Mouse (Mus musculus) gastrocnemius, postnatal 4 days (tissue): ENCODE data around the gene Atp8b5. TPM values are rescaled to one million over a fixed set of nuclear protein-coding genes. Genes with fewer than 3 reads are reported as not detected.

ENCODE experiments used
- DNase-seq, 2 experiments: peaks; one replicate each; pipeline ENCODE4 v3.0.0; 2021 to 2022; ENCODE audit warnings: low spot score in 2 of 2, mixed read lengths in 2 of 2
- total RNA-seq, 2 experiments: library from RNA; stranded (reverse); gene quantifications; 2 replicates each; pipeline ENCODE4 v1.2.3; 2021

Atp8b5 gene
- total RNA-seq, 2 experiments from 2014 or later: 0.34 to 0.39 TPM

DNA sequence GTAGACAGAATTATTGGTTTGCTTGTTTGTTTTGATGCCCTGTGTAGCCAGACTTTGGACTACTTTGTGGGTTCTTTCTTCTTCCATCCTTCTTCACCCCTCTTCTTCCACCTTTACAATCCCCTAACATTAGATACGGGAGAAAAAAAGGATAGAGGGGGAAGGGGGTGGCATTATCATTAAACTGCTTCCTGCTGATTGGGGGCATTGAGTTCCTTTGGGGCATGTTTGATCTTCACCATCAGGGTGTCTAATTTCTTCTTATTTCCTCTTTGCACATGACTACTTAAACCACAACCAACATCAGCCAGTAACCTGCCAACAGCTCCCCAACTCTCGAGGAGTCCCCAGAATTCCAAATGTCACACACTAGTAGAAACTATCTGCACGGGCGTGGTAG, 54.6 kb downstream of the Atp8b5 start:
- no peak for DNase-seq

DNA sequence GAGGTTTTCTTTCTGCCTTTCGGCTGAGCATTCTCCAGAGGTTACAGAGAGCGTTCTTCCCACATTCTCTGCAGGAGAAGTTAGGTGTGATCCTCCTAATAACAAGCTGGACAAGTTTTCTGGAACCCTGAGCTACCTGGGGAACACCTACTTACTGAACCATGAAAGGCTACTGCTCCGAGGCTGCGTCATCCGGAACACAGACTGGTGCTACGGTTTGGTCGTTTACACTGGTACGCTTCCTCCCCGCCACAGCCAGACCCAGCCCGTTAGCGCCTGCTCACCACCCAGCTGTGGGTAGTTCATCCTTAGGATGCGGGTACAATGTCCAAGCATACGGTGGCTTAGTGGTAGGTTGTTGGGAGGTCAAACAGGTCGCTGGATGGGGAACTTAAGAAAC, 55.4 kb downstream of the Atp8b5 start:
- no peak for DNase-seq

DNA sequence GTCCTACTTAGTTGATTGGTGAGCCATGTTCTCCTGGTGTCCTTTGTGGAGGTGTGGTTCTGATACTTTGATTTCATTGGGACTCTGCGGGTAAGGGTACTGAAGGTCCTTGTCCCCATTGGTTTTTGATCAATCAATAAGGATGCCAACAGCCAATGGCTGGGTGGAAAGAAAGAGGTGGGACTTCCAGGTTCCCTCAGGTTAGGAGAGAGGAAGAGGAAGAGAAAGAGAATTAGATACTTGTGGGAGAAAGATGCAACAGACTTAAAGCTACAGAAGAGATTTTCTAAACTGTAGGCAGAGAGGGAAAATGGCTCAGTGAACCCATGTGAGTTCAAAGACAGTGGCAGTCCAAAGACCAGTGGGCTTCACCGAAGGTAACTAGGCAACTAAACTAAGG, 60.2 kb downstream of the Atp8b5 start:
- no peak for DNase-seq

DNA sequence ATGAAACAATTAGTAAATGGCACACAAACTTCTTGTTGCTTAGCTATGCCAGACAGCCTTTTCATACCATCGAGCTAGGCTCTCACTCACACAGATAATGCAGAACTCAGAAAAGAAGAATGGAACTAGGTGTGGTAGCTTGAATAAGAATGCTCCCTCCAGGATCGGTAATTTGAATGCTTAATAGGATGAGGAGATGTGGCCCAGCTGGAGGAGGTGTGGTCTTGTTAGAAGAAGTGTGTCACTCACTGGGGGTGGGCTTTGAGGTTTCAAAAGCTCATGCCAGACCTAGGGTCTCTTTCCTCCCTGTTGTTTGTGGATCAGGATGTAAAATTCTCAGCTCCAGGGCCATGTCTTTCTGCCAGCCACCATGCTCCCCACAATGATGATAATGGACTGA, 67.8 kb downstream of the Atp8b5 start:
- DNase-seq: no peak

DNA sequence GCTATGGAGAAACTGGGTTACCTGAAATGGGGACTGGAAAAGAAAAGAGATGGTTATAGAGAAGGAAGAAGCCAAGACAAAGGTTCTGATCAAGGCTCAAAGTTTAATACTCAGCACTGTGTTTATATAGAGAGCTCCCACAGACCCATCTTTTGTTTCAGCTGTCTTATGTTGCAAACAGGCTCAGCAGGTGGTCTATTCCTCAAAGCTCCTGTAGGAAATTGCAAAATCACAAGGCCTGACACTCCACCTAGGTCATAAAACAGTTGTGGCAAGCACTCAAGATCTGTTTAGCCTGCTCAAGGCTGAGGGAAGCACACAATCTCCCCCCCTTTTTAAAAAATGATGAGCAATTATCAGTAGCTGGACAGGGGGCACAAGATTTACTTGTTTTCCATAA, 69.2 kb downstream of the Atp8b5 start:
- DNase-seq: no peak

DNA sequence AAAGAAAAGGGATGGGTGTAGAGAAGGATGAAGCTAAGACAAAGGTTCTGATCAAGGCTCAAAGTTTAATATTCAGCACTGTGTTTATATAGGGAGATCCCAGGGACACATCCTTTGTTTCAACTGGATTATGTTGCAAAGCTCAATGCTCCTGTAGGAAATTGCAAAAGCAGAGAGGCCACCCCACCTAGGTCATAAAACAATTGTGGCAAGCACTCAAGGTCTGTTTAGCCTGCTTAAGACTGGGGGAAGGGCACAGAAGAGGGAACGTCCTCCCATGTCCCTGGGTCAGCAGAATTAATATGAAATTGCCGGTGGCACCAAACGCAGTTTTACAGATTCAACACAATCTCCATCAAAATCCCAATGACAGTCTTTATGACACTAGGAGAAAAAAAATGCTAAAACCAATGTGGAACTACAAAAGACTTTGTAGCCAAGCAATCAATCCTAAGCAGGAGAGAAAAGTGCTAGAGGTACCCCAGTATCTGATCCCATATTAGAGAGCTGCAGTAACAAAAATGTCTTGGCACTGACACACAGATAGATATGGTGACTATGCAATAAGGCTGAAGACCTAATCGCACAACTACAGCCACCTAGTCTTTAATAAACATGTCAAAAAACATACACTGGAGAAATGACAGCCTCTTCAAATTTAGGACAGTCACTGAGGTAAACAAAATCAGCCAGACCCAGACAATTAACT, 73.3 kb downstream of the Atp8b5 start:
- no peak for DNase-seq

DNA sequence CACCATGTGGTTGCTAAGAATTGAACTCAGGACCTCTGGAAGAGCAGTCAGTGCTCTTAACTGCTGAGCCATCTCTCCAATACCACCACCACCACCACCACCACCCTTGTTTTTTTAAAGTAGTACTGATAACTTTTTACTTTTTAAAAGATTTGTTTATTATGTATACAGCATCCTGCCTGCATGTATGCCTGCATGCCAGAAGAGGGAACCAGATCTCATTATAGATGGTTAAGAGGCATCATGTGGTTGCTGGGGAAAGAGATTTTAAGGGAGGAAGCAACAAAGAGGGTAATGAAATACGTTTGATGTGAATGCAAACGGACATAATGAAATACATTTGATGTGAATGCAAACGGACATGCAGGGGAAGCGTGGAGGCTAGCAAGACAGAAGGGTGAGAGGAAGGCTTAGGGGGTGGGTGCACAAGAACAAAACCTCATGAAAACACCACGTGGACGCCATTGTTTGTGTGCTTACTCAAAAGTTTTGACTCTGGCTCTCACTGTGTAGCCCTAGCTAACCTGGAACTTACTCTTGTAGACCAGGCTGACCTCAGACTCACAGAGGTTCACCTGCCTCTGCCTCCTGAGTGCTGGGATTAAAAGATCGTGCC, 74.4 kb downstream of the Atp8b5 start:
- no peak for DNase-seq

DNA sequence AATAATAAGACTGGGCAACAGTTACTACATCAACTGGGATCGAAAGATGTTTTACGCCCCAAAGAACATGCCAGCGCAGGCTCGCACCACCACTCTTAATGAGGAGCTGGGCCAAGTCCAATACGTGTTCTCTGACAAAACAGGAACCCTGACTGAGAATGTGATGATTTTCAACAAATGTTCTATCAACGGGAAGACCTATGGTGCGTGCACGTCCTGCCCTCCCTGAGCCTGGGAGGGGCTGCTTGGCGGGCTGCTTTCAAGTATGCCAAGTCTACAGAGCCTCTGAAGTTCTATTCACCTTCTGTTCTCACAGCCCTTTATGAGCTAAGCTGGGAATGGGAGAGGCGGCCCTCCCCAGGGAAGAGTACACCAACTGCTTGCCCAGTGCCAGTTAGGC, 75.5 kb downstream of the Atp8b5 start:
- DNase-seq: no peak

DNA sequence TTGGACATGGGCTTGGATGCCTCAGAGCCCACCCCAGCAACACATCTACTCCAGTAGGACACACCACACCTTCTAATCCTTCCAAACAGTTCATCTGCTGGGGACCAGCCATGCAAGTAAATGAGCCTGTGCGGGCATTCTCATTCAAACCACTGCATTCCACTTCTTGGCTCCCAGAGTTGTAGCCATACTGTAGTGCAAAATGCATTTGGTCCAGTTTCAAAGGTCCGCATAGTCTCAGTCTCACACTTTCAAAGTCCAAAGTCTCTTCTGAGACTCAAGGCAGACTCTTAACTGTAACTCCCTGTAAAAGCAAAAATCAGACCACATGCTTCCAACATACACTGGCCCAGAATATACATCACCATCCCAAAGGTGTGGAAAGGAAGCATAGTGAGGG, 78.0 kb downstream of the Atp8b5 start:
- no peak for DNase-seq

DNA sequence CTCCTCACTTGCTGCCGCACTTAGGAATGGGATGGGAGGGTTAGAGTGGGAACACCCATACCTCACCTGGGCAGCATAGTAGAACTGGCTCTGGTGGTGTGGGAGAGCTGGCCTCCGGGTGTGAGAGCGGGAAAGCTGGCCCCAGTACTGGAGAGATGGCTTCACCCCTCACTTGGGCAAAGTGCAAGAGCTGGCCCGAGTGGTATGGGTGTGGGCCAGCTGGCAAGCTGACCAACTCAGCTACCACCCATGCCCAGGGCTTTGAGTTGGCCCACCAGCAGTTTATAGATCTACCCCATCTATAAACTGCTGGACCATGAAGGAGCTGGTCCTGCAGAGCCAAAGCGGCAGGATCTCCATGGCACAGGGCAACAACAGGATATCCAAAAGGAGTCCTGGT, 82.2 kb downstream of the Atp8b5 start:
- no peak for DNase-seq

DNA sequence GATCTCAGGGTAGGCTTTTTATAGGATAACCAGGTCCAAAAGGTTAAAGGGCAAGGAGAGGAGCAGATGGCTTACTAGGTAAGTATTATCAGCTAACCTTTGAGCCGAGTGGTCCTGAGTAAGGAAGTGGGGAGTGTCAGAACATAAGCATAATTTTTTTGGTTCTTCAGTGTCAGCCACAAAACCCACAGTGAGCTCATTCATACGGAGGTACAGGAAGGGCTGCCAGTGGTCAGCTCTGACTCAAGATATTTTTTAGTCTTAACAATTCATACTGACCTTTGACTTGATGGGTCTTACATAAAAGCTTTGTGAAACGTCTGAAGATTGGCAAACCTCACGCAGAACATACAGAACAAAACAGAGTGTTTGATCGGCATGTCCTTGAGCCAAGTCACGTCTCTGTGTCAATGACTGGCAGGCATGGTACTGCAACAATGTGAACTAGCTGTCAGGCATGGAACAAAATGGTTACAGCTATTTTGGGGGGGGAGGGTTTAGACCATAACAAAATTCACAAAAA, 83.1 kb downstream of the Atp8b5 start:
- DNase-seq: no peak

DNA sequence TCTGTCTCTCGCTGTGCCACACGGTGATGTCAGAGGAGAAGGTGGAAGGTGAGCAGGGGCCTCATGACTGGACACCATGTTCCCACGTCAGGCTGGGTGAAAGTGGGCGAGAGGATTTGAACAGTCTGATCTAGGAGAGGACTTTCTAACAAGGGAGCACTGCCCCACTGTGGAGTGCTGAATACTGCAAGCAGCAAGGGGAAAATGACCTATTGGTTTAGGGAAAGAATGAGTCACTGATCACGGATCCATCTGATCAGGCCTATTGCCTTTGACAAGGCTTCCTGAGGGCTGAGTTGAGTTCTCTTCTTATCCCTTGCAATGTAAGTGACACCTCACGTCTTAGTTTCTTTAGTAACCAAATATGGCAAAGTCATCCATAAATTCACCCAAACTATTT, 86.7 kb downstream of the Atp8b5 start:
- DNase-seq: no peak

DNA sequence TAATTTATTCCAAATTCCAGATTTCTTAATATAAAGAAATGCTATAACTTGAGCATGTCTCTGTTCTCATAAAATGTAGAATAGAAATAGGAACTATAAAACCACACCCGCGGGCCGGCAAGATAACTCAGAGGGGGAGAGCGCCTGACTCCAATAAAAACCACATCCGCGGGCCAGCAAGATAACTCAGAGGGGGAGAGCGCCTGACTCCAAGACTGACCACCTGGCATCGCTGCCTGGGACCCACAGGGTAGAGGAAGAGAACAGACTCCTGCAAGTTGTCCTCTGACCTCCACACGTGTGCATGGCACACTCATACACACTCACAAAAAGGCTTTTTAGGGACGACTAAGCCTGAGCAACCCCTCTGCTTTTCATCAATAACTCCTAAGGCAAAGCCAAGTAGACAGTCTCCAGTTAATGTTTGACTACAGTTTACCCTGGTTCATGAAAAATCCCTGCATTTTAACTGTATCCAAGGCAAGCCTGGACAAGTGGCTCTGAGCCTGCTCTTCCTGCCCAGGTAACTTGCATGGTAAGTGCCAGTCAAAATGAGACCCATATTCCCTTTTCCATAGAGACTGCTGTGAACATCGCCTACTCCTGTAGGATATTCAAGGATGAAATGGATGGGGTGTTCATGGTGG, 98.1 kb downstream of the Atp8b5 start:
- no peak for DNase-seq

DNA sequence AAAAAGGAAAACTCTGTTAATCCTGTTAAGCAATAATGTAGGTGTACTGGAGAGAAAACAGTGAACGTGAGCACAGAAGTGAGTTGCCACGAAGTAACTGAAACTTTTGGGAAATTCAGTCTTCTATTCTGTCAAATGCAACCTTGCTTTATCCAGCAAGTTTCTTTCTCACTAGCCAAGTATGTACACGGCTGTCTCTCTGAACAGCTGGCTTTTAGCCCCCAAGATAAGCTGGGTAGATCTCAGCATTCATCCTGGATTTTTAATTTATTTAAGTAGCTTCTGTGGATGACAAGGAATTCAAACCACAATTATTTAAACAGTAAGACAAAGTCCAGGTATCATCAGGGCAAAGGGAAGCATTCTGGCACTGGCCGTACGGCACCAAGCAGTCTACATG, 100.3 kb downstream of the Atp8b5 start:
- DNase-seq: no peak

DNA sequence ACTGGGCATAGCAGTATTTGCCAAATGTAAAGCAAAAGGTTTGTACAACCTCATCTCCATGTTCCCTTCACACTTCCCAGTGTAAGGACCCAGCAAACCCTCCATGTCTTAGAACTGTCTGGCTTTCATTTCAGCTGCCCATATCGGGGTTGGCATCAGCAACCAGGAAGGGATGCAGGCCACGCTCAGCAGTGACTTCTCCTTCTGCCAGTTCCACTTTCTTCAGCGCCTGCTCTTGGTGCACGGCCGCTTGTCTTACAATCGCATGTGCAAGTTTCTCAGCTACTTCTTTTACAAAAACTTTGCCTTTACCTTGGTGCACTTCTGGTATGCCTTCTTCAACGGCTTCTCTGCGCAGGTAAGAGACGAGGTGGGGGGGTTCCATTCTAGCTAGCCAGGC, 100.8 kb downstream of the Atp8b5 start:
- no peak for DNase-seq

DNA sequence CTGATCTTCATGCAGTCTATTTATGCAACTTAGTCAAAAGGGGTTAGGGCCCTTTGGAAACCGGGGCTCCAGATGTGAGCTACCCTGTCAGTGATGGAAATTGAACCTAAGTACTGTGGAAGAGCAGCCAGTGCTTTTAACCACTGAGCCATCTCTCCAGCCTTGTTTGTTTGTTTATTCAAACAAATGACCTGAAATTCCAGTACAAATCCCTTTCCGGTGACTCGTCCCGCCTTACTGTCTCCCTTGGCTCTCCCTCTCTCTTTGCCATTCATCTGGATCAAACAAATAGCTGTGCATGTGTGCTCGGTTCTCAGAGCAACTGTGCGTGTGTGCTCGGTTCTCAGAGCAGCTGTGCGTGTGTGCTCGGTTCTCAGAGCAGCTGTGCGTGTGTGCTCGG, 104.4 kb downstream of the Atp8b5 start:
- DNase-seq: no peak

DNA sequence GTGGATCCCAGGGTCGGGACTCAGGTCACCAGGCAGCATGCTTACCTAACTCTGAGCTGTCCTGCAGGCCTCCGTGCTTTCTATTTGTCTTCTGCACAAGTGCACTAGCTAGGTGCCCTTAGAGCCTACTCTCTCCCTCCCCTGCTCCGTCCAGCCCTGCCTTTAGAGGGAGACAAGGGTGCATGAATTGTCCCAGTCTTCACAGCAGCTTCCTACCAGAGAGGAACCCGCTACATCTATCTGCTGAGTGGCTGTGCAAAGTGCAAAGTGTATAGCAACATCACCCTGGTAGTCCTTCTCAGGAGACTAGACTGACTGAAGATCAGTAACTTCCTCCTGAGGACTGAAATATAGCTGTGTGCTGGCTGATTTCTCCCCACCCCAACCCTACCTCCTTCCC, 105.2 kb downstream of the Atp8b5 start:
- DNase-seq: no peak

DNA sequence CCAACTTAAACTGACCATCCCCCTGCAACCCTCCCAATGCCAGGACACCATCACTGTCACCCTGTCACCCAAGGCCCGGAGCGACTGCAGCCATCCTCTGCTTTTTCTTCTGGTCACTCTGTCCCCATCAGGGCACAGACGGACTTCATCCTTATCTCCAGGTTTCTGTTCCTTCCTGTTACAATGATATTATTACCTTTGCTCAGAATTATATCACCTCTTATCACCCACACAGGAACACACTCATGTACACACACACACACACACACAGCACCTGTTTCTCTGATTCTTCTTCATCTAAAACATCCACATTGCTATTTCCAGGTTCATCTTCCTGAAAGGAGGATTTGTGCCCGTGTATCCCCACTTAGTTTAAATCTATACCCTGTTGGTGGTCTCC, 107.3 kb downstream of the Atp8b5 start:
- no peak for DNase-seq

DNA sequence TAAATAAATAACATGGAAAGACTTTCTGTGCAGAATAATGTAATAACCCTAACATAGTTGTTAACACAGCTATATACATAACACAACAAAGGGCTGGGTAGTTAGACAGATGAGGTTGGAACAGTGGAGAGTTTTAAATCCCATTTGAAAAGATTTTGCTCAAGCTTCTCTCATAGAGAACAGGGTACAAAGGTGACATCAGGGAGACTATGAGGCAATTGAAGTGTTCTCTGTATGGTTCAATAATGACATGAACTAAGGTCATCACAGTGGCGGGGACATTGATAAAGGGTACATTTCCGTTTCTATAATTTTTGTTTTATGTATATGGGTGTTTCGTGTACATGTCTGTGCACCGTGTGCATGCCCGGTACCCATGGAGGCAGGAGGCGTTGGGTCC, 112.6 kb downstream of the Atp8b5 start:
- no peak for DNase-seq

DNA sequence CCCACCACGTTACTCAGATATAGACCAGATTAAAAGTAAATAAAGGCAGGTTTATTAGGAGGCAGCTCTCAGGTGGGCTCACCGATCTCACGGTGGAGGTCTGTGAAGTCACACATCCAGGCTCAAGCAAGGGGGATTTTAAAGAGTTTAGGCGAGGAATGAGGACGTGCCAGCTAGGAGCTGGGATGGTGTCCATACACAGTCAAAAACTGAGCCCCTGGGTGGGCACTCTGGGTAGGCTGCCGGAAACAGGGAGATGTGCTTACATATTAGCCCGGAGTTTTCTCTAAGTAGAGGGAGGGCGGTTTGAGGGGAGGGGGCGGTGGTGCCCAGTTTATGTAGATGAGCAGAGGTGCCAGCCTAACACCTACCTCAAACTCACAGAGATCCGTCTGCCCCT, 114.0 kb downstream of the Atp8b5 start:
- DNase-seq: no peak

DNA sequence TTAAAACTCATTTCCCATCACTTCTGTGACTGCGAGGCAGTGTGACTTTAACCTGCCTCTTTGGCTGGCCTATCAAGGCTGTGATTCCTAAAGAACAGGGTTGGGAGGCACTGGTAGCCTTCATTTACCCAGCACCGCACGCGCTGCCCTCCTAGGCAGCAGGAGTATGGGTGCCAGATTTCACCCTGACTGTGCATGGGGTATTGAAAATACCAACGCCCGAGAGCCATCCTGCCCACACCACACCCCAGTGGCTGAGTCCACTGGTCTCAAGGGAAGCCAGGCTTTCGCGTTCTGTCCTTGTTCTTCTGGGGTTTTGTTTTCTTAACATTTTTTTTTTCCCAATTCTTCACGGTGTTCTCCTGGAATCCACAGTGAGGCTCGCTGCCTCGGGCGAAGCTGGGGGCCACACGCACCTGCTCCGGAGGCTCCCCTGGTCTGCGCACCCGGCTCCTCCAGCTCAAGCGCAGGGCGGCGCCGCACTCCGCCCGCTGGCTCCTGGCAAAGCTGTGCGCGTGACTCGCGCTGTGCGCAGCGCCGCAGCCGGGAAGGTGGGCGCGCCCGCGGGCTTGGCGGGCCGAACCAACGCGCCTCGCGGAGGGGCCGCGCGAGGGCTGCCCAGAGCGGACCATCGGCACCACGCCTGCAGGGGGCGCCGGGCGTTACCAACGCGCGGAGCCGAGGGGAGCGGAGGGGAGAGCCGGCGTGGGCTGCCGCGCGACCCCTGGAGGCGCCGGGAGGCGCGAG, 114.6 kb downstream of the Atp8b5 start, which contains the start of gene Rusc2:
Rusc2 (plus strand) TSS at position 572 of the 747 bp plus-strand sequence.
- DNase-seq: peak; percentile 88 to 91
